Comparison of ENCODE assay signal across 8 mouse cellular contexts in the genomic region with DNA sequence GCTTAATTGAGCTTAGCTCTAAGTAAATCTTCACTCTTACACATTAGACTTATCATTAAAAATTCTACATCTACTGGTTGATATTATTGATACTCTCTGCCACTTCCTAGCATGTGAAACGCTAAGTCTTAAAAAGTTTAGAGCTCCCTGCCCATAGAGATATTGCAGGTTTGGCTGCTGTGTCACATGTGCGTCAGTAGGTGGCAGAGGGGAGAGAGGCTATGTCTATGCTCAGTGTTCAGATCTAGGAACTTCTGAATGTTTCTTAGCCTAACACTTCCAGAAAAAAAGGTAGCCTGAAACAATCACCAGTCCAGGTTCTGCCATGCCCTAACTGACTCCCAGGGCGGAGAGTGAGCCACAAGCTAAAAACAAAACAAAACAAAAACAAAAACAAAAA.
DNase-seq lines count a peak whose midpoint lies in the region; ATAC-seq and TF ChIP-seq lines count a peak whose summit lies in the region.

No protein-coding gene starts in this region.

- H3K9ac ChIP-seq in hindbrain, embryonic 11.5 days (ENCODE audit: low read depth, low read length): no peak overlapping the region
- no peak overlapping the region for H3K9ac ChIP-seq in hindbrain, embryonic 16.5 days (ENCODE audit: low read depth, low read length)
- H3K9ac ChIP-seq in midbrain, postnatal 0 days (replicated peaks; ENCODE audit: low read length, poor library complexity, severe bottlenecking): no peak overlapping the region
- no peak overlapping the region for H3K9ac ChIP-seq in midbrain, embryonic 16.5 days (ENCODE audit: low read depth, low read length)

- no peaks in the 10 kb centered on the region for H3K27me3 ChIP-seq in hindbrain, embryonic 11.5 days (ENCODE audit: control insufficient read depth, insufficient read depth, low read length)
- H3K27me3 ChIP-seq in hindbrain, embryonic 16.5 days (replicated peaks; ENCODE audit: control insufficient read depth, insufficient read depth, low read length): no peaks in the 10 kb centered on the region
- no peaks in the 10 kb centered on the region for H3K27me3 ChIP-seq in midbrain, postnatal 0 days (ENCODE audit: insufficient read depth, low read length)
- no peaks in the 10 kb centered on the region for H3K27me3 ChIP-seq in midbrain, embryonic 16.5 days (ENCODE audit: control insufficient read depth, insufficient read depth, low read depth, low read length)
- no peaks in the 10 kb centered on the region for H3K27me3 ChIP-seq in splenic B cell, adult 2 months (ENCODE audit: control insufficient read depth, insufficient read depth, low read length, poor library complexity, severe bottlenecking)

- H3K36me3 ChIP-seq in hindbrain, embryonic 11.5 days (ENCODE audit: control insufficient read depth, insufficient read depth, low read length): no peaks in the 10 kb centered on the region
- no peaks in the 10 kb centered on the region for H3K36me3 ChIP-seq in hindbrain, embryonic 16.5 days (ENCODE audit: control insufficient read depth, insufficient read depth, low read length)
- H3K36me3 ChIP-seq in midbrain, postnatal 0 days (ENCODE audit: insufficient read depth, low read length): no peaks in the 10 kb centered on the region
- no peaks in the 10 kb centered on the region for H3K36me3 ChIP-seq in midbrain, embryonic 16.5 days (ENCODE audit: control insufficient read depth, insufficient read depth, low read length)
- no peaks in the 10 kb centered on the region for H3K36me3 ChIP-seq in splenic B cell, adult 2 months (ENCODE audit: control insufficient read depth, insufficient read depth, low read length, poor library complexity, severe bottlenecking)

- no peak overlapping the region for H3K27ac ChIP-seq in hindbrain, embryonic 11.5 days (ENCODE audit: low read depth, low read length)
- no peak overlapping the region for H3K27ac ChIP-seq in hindbrain, embryonic 16.5 days (ENCODE audit: low read depth, low read length)
- H3K27ac ChIP-seq in midbrain, postnatal 0 days (ENCODE audit: low read depth, low read length): no peak overlapping the region
- H3K27ac ChIP-seq in midbrain, embryonic 16.5 days (ENCODE audit: low read length): no peak overlapping the region

- H3K4me3 ChIP-seq in hindbrain, embryonic 11.5 days (ENCODE audit: low read depth, low read length): no peak overlapping the region
- H3K4me3 ChIP-seq in hindbrain, embryonic 16.5 days (ENCODE audit: low read length): no peak overlapping the region
- no peak overlapping the region for H3K4me3 ChIP-seq in midbrain, postnatal 0 days (ENCODE audit: low read depth, low read length)
- H3K4me3 ChIP-seq in midbrain, embryonic 16.5 days (ENCODE audit: low read depth, low read length): no peak overlapping the region

- WGBS in hindbrain, embryonic 11.5 days: 64% methylated on average over 3 of the region's 3 CpGs
- 67% methylated on average over 3 of the region's 3 CpGs for WGBS in hindbrain, embryonic 16.5 days
- 55% methylated on average over 3 of the region's 3 CpGs for WGBS in midbrain, postnatal 0 days
- WGBS in midbrain, embryonic 16.5 days: 63% methylated on average over 3 of the region's 3 CpGs

- H3K9me3 ChIP-seq in hindbrain, embryonic 11.5 days (ENCODE audit: control insufficient read depth, low read length): no peaks in the 10 kb centered on the region
- no peaks in the 10 kb centered on the region for H3K9me3 ChIP-seq in hindbrain, embryonic 16.5 days (ENCODE audit: control insufficient read depth, low read length)
- no peaks in the 10 kb centered on the region for H3K9me3 ChIP-seq in midbrain, postnatal 0 days (ENCODE audit: low read length)
- no peaks in the 10 kb centered on the region for H3K9me3 ChIP-seq in midbrain, embryonic 16.5 days (replicated peaks; ENCODE audit: control insufficient read depth, low read length, poor library complexity, severe bottlenecking)

- H3K4me1 ChIP-seq in hindbrain, embryonic 11.5 days (replicated peaks; ENCODE audit: control insufficient read depth, insufficient read depth, low read length): no peaks in the 10 kb centered on the region
- no peaks in the 10 kb centered on the region for H3K4me1 ChIP-seq in hindbrain, embryonic 16.5 days (ENCODE audit: control insufficient read depth, insufficient read depth, low read depth, low read length)
- H3K4me1 ChIP-seq in midbrain, postnatal 0 days (ENCODE audit: insufficient read depth, low read length): no peaks in the 10 kb centered on the region
- H3K4me1 ChIP-seq in midbrain, embryonic 16.5 days (ENCODE audit: control insufficient read depth, insufficient read depth, low read length): no peaks in the 10 kb centered on the region

- no peak for ATAC-seq in hindbrain, embryonic 11.5 days (ENCODE audit: low FRiP score)
- no peak for ATAC-seq in hindbrain, embryonic 16.5 days
- no peak for ATAC-seq in midbrain, postnatal 0 days (ENCODE audit: low FRiP score)
- ATAC-seq in midbrain, embryonic 16.5 days: no peak

- no peak overlapping the region for H3K4me2 ChIP-seq in hindbrain, embryonic 11.5 days (replicated peaks; ENCODE audit: low read depth, low read length)
- no peak overlapping the region for H3K4me2 ChIP-seq in hindbrain, embryonic 16.5 days (ENCODE audit: low read length)
- no peak overlapping the region for H3K4me2 ChIP-seq in midbrain, postnatal 0 days (ENCODE audit: low read depth, low read length, poor library complexity, severe bottlenecking)
- H3K4me2 ChIP-seq in midbrain, embryonic 16.5 days (ENCODE audit: low read length): no peak overlapping the region

- DNase-seq in hindbrain, embryonic 11.5 days (ENCODE audit: low spot score): peak; percentile 23
- DNase-seq in midbrain, postnatal 0 days (ENCODE audit: low spot score): peak; percentile 22
- peak; percentile 55 for DNase-seq in embryo, embryonic 10.5 days (ENCODE audit: low spot score)
- DNase-seq in splenic B cell, adult 2 months (ENCODE audit: low read depth, low spot score): peak; percentile 1
- no peak for DNase-seq in heart, postnatal 4 days
- DNase-seq in ovary, postnatal 36 days (ENCODE audit: low spot score): no peak

- TF ChIP-seq CTCF in midbrain, postnatal 0 days (IDR thresholded peaks at IDR 0.05): peak; percentile 55

Comparison
In these comparisons a context has a peak if more than half of its experiments do, and no peak if none do; other contexts are left out.
1. DNase-seq: peak in hindbrain, embryonic 11.5 days (single experiment), midbrain, postnatal 0 days (single experiment), embryo, embryonic 10.5 days (single experiment) and splenic B cell, adult 2 months (single experiment); none in heart, postnatal 4 days (single experiment) and ovary, postnatal 36 days (single experiment).